Mouse (Mus musculus) stomach, postnatal 0 days (tissue): ENCODE measurements around the gene Btbd10.

ENCODE experiments used
- CTCF ChIP-seq: IDR thresholded peaks from 2 replicates; pipeline ENCODE4 v1.5.1; 2016; ENCODE audit warnings: antibody characterized with exemption, low read depth, mild to moderate bottlenecking, moderate library complexity
- EP300 ChIP-seq: optimal IDR thresholded peaks from 2 replicates; pipeline ENCODE3; 2016; ENCODE audit warnings: antibody characterized with exemption

DNA sequence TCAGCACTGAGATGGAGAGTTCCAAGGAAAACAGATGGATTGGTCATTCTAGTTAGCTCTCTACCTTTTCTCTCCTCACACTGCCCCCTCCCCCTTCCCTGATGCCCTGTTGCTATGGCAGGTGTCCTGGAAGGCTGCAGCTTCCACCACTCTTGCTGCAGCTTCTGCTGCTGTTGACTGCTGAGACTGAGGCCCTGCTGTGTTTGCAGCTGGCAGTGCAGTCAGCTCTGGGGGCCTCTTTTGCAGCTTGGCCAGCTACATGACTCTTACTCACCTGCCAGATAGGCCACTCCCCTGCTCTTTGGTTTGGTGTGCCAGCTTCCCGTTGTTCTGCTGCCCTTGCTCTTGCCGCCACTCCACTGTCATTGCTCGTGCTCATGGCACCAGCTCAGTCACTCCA, 99.3 kb downstream of the Btbd10 start:
- TF ChIP-seq CTCF (no peak), EP300 (no peak)
